Mouse (Mus musculus): ENCODE data around the gene Zswim1.

DNA sequence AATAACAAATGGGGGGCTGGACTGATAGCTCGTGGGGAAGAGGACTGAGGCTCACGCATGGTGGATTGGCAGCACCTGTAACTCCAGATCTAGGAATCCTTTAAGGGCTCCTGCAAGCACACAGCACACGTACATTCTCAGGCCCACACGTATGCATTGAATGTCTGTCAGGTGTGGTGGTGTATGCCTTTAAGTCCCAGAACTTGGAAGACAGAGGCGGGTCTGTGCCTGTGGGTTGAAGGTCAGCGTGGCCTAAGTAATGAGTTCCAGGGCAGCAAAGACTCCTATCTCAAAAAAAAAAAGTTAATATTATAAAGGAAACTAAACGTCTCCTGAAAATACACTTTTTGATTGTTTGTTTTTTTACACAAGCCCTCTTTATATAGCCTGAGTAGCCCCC lies 15.9 kb upstream of the Zswim1 start:
- TF ChIP-seq CTCF (IDR thresholded peaks at IDR 0.05; ENCODE audit: low read depth, low read length) (no peak), POLR2A (IDR thresholded peaks at IDR 0.05; ENCODE audit: extremely low read depth, insufficient read depth, low read length) (no peak)

Measured in liver, adult 2 months (tissue).